Mouse (Mus musculus) liver, adult 2 months (tissue): ENCODE measurements at regions not wholly inside any gene's neighbourhood (a gene's known extent, or its start where the extent isn't known, plus 50 kb on each side); places are given as distances from the start of the nearest gene placed in this dataset.

Experiments
- CTCF ChIP-seq: fragments of 200-500 bp; IDR thresholded peaks from 2 replicates; pipeline ENCODE4 v1.5.1; 2011; ENCODE audit warnings: low read depth, low read length, control low read depth
- POLR2A ChIP-seq: fragments of 200-500 bp; IDR thresholded peaks from 2 replicates; pipeline ENCODE4 v1.6.1; 2011; ENCODE audit warnings: low read length, control low read depth; ENCODE audit not compliant: insufficient read depth; ENCODE audit errors: extremely low read depth

DNA sequence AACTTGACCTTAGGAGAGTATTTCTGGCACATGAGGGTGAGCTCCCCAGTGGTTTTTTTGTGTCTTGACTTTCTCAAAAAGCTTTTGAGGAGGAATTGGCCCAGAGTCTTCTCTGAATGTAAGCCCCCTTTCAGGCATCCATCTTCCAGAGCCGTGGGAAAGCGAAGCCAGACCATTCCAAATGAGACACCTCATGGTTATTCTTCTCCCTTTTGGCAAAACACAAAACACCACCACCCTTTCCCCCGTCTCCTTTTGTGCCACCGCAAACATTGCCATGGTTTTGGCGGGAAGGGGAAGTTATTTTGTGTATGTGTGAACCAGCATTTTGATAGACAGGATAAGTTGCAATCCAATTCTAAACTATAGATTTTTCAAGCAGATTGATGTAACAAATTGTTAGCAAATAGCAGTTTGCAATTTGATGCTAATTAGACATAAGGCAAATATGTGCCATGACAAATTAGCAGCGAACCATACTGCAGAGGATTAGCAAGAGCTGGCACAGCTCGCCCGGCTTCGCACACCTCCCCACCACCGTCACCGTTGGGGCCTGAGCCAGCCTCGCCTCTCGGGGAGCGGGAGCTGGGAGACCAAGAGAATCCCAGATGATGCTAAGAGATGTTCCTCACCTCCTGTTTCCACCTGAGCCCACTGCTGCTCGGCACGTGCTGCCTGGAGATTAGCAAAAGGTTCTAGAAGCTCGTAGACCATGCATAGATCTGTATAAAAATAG lies 404.9 kb upstream of the Zfp507 start:
- TF ChIP-seq POLR2A (no peak), CTCF (no peak)
